Mouse (Mus musculus): ENCODE measurements around the gene Acot7.

DNA sequence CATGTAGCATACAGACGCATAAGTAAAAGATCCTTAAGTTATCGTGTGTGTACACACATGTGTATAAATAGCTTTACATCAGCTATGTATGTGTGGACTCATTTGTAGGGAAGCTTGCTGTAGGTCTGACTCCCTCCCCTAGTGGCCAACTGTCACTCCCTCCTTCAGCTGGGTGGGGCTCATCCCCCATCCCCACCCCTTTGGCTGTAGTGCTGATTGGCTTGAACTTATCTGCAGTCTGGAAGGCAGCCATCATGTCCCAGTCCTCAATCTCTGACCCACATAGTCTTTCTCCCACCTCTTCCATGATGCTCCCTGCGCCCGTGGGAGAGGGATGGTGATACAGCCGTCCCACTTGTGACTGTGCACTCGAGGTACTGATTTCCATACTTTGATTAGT lies 26.7 kb downstream of the Acot7 start:
- TF ChIP-seq POLR2A (IDR thresholded peaks at IDR 0.05; ENCODE audit: extremely low read depth, insufficient read depth, low read length) = no peak
- no peak for TF ChIP-seq CTCF (IDR thresholded peaks at IDR 0.05; ENCODE audit: low read depth, low read length)
